Mouse (Mus musculus) heart, embryonic 16.5 days (tissue): ENCODE data around the gene Cenpx. TPM values are rescaled to one million over a fixed set of nuclear protein-coding genes. Genes with fewer than 3 reads are reported as not detected.

Experiments used
- ATAC-seq: fragments of 200-750 bp; cut with Nextera tagmentation; replicated peaks from 2 replicates; pipeline ENCODE4 v1.8.0; 2017; ENCODE audit warnings: moderate number of reproducible peaks; ENCODE audit not compliant: insufficient read depth, low FRiP score; ENCODE audit errors: extremely low read depth
- H3K27ac ChIP-seq: fragments of 300-500 bp; sonication (generic); 2 replicates; pipeline ENCODE4 v1.5.1; 2014; ENCODE audit warnings: mild to moderate bottlenecking, low read length, control low read depth, moderate library complexity
- H3K27me3 ChIP-seq: fragments of 300-500 bp; sonication (generic); 2 replicates; pipeline ENCODE4 v1.6.1; 2014; ENCODE audit warnings: low read length, mixed read lengths; ENCODE audit not compliant: control insufficient read depth, insufficient read depth
- H3K36me3 ChIP-seq: fragments of 300-500 bp; sonication (generic); 2 replicates; pipeline ENCODE4 v1.6.1; 2014; ENCODE audit not compliant: control insufficient read depth, insufficient read depth
- H3K4me1 ChIP-seq: fragments of 300-500 bp; sonication (generic); 2 replicates; pipeline ENCODE4 v1.6.1; 2014; ENCODE audit warnings: low read length, mixed read lengths; ENCODE audit not compliant: control insufficient read depth, insufficient read depth
- H3K4me2 ChIP-seq: fragments of 300-500 bp; sonication (generic); 2 replicates; pipeline ENCODE4 v1.6.1; 2014; ENCODE audit warnings: low read depth, mild to moderate bottlenecking, control low read depth, low read length
- H3K4me3 ChIP-seq: fragments of 300-500 bp; sonication (generic); 2 replicates; pipeline ENCODE4 v1.5.1; 2014; ENCODE audit warnings: mild to moderate bottlenecking, control low read depth, low read length
- H3K9ac ChIP-seq: fragments of 300-500 bp; sonication (generic); 2 replicates; pipeline ENCODE4 v1.6.1; 2014; ENCODE audit warnings: low read length, control low read depth
- H3K9me3 ChIP-seq: fragments of 300-500 bp; sonication (generic); replicated peaks from 2 replicates; pipeline ENCODE4 v1.6.1; 2016; ENCODE audit warnings: low read length; ENCODE audit not compliant: control insufficient read depth
- WGBS: fragments of 180-500 bp; shearing (Covaris S2); extraction: QIAGEN DNeasy Blood & Tissue Kit; methylation state at CpG from one replicate; pipeline ENCODE4 v1.1.7; 2014; 5-methylcytosine and 5-hydroxymethylcytosine counted together
- polyA plus RNA-seq: library from polyadenylated mRNA; unstranded; fragments of >200 nt; fragmentation: Nextera tagmentation; extraction: Ambion mirVana; gene quantifications from 2 replicates; pipeline ENCODE4 v1.2.1, GENCODE M21; 2015

Gene Cenpx
- polyA plus RNA-seq, 1 experiment from 2014 or later: 107 TPM

DNA sequence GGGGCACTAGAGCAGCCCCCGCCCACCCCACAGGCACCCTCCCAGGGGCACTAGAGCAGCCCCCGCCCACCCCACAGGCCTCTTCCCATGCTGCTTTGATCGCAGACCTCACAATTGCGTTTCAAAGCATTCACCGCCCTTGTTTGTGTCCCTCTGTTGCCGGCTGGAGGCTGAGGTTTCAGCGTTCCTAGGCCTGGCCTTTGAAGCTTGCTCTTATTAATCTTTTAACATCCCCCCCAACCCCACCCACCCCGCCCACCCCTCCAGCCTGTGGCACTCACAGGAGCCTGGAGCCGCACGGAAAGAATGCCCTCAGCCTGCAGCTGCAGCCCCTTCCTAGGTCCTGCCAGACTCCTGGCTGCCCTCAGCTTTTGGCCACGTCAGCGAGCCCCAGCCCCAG, 6.3 kb downstream of the Cenpx start:
- Histone ChIP-seq H3K9ac (no peak overlapping the region), H3K4me3 (no peak overlapping the region), H3K4me2 (no peak overlapping the region), H3K36me3 (peaks cover 19% of the 10 kb centered on the region), H3K9me3 (no peaks in the 10 kb centered on the region), H3K27ac (no peak overlapping the region), H3K27me3 (no peaks in the 10 kb centered on the region), H3K4me1 (peaks cover 34% of the 10 kb centered on the region)
- no peak for ATAC-seq
- WGBS: 30% methylated on average over 12 of the region's 12 CpGs

DNA sequence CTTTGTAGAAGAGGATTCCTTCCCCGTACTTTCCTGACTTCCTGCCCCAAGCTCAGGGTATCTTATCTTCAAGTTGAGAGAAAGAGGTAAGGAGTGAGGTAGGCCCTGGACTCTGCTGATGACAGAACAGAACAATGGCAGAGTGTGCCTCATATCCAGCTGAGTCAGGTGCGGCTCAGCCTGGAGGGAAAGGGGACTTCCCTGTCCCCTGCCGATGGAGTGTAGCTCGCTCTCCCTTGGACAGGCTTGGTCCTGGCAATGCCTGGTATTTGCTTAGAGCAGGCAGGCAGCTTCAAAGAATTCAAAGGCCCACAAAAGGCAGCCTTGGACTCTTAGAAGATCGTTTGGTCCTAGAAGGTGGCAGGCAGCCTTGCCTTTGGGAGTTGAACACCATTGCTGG, 7.4 kb downstream of the Cenpx start:
- no peak for ATAC-seq
- Histone ChIP-seq H3K4me1 (peaks cover 34% of the 10 kb centered on the region), H3K4me3 (no peak overlapping the region), H3K27ac (no peak overlapping the region), H3K36me3 (peaks cover 19% of the 10 kb centered on the region), H3K9ac (no peak overlapping the region), H3K4me2 (no peak overlapping the region), H3K27me3 (no peaks in the 10 kb centered on the region), H3K9me3 (no peaks in the 10 kb centered on the region)
- 56% methylated on average over 5 of the region's 5 CpGs for WGBS

DNA sequence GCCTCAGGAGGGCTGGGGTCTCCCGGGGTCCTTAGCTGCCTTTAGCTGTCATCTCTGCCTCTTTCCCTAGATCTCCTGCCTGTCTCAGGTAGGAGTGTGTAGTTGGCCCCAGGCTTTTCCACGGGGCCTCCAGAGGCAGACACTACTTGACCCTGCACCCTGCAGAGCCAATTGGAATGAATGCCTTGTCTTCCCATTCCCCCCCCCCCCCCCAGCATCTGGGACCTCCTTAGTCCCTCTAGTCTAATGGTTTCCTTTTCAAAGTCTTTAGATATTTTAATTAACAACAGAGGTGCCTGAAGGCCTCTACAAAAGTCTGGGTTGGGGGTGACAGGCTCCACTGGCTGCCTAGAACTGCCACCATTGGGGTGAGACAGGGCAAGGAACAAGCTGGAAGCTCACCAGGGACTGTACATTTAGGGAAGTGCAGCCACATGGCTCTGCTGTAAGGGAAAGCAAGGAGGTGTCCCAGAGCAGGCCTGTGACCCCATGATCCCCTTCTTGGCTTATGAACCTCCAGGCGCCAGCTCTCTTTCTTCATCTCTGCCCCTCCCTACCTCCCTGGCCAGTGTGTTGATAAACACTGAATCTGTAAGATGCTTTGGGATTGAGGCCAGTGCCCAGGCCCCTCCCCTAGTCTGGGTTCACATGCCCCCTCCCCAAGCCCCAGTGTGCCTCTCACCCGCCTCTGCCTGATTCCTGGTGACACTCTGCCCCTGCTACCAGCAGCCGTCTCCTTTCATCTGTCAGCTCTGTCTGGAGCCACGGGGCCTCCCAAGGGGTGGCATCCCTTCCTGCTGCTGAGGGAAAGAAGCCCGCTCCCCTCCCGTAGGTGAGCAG, 8.8 kb downstream of the Cenpx start:
- ATAC-seq: peak; percentile 15; the same call in 1 of the 2 replicates
- Histone ChIP-seq H3K4me1 (peaks cover 34% of the 10 kb centered on the region), H3K4me2 (peak overlapping the region; percentile 0; the same call in 1 of the 2 replicates), H3K27ac (peak overlapping the region; percentile 50), H3K4me3 (no peak overlapping the region), H3K9ac (0 out of 2 replicates have a peak overlapping the region, but pooled peaks have one; percentile 51), H3K36me3 (peaks cover 9% of the 10 kb centered on the region), H3K27me3 (no peaks in the 10 kb centered on the region), H3K9me3 (no peaks in the 10 kb centered on the region)
- 34% methylated on average over 8 of the region's 8 CpGs for WGBS

DNA sequence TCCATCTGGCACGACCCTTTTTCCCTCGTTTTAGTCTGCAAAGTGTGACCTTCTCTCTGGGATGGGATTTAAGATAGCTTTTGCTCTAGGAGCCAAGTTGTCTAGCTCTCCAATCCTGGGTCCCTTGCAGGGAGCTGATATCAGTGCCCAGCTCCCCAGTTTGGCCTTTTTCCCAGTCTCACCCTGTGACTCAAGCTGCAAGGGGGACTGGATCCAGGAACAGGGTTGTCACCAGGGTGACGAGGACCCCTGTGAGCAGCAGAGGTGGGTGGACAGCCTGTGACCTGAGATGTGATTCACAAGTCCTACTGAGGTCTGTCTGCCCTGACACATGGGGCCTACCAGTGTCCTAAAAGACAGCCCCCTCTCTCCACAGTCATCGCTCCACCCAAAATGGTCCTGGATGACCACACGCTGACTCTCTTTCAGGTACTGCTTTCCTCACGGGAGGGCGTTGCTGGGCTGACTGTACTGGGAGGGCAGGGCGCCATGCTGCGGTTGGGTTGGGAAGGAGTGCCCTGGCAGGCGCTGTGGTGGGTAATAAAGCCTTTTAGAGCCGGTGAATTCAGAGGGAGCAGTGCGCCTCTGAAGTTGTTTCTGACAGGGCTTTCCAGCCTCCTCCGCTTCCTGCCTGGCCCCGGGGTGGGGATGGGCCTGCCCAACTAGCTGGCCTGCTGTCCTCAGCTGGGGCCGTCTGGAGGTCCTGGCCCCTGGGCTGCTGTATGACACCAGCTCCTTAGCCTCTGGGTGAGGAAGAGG, 9.7 kb downstream of the Cenpx start:
- Histone ChIP-seq H3K27me3 (no peaks in the 10 kb centered on the region), H3K9me3 (no peaks in the 10 kb centered on the region), H3K4me3 (no peak overlapping the region), H3K27ac (peak overlapping the region; percentile 50), H3K36me3 (0 out of 2 replicates have a peak, but pooled peaks cover 5% of the 10 kb centered on the region), H3K9ac (0 out of 2 replicates have a peak overlapping the region, but pooled peaks have one; percentile 51), H3K4me1 (peaks cover 34% of the 10 kb centered on the region), H3K4me2 (peak overlapping the region; percentile 0; the same call in 1 of the 2 replicates)
- ATAC-seq: peak; percentile 59
- WGBS: 48% methylated on average over 15 of the region's 15 CpGs

DNA sequence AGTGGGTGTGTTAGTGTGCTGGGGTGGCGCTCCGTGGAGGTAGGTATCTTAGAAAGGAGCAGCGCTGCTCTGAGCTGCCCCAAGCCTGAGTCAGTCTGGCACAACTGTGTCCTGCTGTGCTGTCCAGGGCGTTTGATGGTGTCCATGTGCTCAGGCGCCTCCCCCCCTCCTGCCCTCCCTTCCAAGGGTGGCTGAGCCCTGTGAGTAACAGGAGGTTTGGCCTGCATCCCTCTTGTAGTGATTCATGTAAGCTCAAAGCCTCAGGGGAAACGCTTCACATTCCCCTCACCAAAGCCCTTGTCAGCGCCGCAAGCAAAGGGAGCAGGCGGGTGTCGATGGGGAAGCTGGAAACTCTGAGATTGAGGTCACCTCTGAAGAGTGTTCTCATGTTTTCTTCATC, 15.8 kb downstream of the Cenpx start:
- Histone ChIP-seq H3K27ac (peak overlapping the region; percentile 67), H3K36me3 (0 out of 2 replicates have a peak, but pooled peaks cover 3% of the 10 kb centered on the region), H3K4me1 (peaks cover 22% of the 10 kb centered on the region), H3K9ac (peak overlapping the region; percentile 30), H3K4me2 (no peak overlapping the region), H3K27me3 (no peaks in the 10 kb centered on the region), H3K4me3 (no peak overlapping the region), H3K9me3 (no peaks in the 10 kb centered on the region)
- 23% methylated on average over 10 of the region's 10 CpGs for WGBS
- peak; percentile 76 for ATAC-seq

DNA sequence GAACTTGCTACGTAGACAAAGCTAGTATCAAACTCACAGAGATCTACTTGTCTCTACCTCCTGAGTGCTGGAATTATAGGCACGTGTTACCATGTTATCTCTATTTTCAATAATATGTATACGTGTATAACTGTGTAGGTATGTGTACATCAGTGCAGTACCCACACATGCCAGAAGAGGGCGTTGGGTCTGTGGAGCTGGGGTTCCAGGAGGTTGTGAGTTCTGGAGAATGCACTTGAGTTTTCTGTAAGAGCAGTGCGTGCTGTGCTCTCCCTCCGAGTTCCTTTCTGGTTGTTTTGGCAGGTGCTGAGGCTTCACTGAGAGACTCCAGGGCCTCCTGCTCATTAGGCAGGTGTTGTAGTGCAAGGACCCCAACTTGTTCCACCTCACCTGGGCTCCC, 17.0 kb downstream of the Cenpx start:
- Histone ChIP-seq H3K4me3 (no peak overlapping the region), H3K36me3 (no peaks in the 10 kb centered on the region), H3K4me1 (peaks cover 33% of the 10 kb centered on the region), H3K4me2 (no peak overlapping the region), H3K27ac (no peak overlapping the region), H3K9me3 (no peaks in the 10 kb centered on the region), H3K9ac (no peak overlapping the region), H3K27me3 (no peaks in the 10 kb centered on the region)
- no peak for ATAC-seq
- 86% methylated on average over 6 of the region's 6 CpGs for WGBS

DNA sequence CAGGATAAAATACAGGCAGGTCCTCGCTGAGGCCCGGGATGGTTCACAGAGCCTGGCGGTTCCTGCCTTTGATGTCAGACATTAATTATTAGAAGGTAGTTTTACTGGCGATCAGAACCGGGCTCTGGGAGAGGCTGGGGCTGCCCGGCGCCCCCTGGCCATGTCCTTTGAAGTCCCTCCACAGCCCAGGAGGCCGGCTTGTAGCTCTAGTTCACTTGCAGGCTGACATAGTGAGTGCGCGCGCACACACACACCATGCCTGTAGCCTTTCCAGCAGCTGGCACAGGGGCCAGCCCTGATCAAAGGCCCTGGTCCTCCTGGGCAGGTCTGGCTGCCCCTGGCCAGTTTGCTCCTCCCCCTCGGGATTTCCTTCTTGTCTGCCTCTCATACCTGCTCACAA, 17.9 kb downstream of the Cenpx start:
- Histone ChIP-seq H3K4me1 (peaks cover 33% of the 10 kb centered on the region), H3K9ac (peak overlapping the region; percentile 25; the same call in 1 of the 2 replicates), H3K4me2 (no peak overlapping the region), H3K27ac (no peak overlapping the region), H3K9me3 (no peaks in the 10 kb centered on the region), H3K4me3 (no peak overlapping the region), H3K27me3 (no peaks in the 10 kb centered on the region), H3K36me3 (0 out of 2 replicates have a peak, but pooled peaks cover 1% of the 10 kb centered on the region)
- no peak for ATAC-seq
- 52% methylated on average over 12 of the region's 12 CpGs for WGBS

DNA sequence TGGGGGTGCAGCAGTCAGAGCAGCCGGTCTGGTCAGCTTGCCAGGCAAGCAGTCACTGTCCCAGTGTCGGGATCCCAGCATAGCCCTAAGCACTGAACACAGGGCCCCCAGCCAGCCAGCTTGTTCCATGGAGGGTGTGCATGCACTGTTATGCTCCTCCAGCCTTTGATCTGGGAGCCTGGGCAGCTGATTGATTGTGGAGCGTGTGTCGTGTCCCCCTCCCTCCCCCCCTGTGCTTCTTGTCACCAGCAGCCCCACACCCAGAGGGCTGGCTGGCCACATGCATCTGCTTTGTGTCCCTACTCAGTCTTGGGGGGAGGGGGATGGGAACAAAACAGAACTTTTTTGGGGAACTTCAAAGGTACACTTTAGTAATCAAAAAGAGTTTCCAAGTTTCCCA, 18.4 kb downstream of the Cenpx start:
- no peak overlapping the region for H3K27ac ChIP-seq
- peaks cover 33% of the 10 kb centered on the region for H3K4me1 ChIP-seq
- H3K9ac ChIP-seq: peak overlapping the region; percentile 25; the same call in 1 of the 2 replicates
- 30% methylated on average over 4 of the region's 4 CpGs for WGBS
- no peak overlapping the region for H3K4me3 ChIP-seq
- H3K9me3 ChIP-seq: no peaks in the 10 kb centered on the region
- no peak overlapping the region for H3K4me2 ChIP-seq
- peak; percentile 46; the same call in 1 of the 2 replicates for ATAC-seq
- no peaks in the 10 kb centered on the region for H3K27me3 ChIP-seq
- H3K36me3 ChIP-seq: peaks cover 4% of the 10 kb centered on the region; the same call in 1 of the 2 replicates

DNA sequence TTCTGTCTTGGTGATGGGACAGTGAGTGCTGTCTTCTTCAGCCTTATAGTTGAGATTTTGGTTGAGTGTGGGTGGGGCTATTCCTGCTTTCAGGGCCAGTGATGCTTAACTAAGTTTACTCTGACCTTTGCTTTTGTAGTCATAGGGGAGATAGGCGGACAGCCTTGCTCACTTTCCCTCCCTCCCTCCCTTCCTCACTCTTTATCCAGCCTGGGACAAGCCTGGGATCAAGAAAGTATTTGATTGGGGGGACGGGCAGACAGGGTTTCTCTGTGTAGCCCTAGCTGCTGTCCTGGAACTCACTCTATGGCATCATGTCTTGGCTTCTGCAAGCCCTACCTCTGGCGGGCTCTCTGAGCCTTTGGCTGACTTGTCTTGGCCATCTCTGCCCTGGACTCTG, 20.1 kb downstream of the Cenpx start:
- H3K9ac ChIP-seq: no peak overlapping the region
- H3K36me3 ChIP-seq: peaks cover 11% of the 10 kb centered on the region
- H3K4me1 ChIP-seq: peaks cover 32% of the 10 kb centered on the region
- H3K27ac ChIP-seq: no peak overlapping the region
- WGBS: 84% methylated on average over 3 of the region's 3 CpGs
- no peaks in the 10 kb centered on the region for H3K27me3 ChIP-seq
- no peaks in the 10 kb centered on the region for H3K9me3 ChIP-seq
- no peak overlapping the region for H3K4me2 ChIP-seq
- no peak overlapping the region for H3K4me3 ChIP-seq
- no peak for ATAC-seq
